Mouse (Mus musculus) layer of hippocampus, postnatal 25 days (tissue): ENCODE data around the gene Tex26. TPM values are rescaled to one million over a fixed set of nuclear protein-coding genes. Genes with fewer than 3 reads are reported as not detected.

Experiments
- DNase-seq, 2 experiments: peaks; one replicate each; pipeline ENCODE4 v3.0.0; 2022; ENCODE audit warnings: mixed read lengths in 2 of 2, low spot score in 1 of 2; ENCODE audit errors: extremely low spot score in 1 of 2
- total RNA-seq, 2 experiments: library from RNA; stranded (reverse); gene quantifications; 2 replicates each; pipeline ENCODE4 v1.2.3; 2021

Gene Tex26
- total RNA-seq = not detected

DNA sequence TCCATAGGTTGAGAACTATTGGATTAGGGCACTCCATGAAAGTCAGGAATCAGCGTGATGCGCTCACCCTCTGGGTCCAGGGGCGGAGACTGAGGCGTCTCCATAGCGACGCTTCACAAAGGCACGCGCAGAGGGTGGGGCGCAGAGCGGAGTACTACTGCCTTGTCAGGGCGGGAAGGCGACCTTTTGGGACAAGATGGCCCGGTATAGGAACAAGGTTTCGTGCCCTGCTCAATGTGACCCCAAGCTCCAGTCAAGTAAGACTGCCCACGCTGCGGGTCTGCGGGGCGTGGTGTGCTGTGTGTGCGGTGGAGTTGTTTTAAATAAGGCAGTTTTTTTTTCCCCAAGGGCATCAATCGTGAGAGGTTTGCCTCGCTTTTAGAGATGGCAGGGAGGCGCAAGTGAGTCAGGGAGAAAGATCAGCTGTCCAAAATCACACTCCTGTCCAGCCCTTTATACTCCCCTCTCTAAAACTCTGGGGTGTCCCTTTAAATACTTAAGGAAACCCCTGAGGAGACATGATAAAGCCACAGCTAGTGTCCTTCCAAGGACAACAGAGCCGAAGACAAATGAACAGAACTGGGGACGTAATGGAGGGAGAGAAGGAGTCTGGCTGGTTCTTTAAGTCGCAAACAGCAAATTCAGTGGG lies at the start of gene Tex26:
Tex26 (plus strand) TSS at position 130 of the 649 bp plus-strand sequence.
- peak; percentile 27 to 29 for DNase-seq

DNA sequence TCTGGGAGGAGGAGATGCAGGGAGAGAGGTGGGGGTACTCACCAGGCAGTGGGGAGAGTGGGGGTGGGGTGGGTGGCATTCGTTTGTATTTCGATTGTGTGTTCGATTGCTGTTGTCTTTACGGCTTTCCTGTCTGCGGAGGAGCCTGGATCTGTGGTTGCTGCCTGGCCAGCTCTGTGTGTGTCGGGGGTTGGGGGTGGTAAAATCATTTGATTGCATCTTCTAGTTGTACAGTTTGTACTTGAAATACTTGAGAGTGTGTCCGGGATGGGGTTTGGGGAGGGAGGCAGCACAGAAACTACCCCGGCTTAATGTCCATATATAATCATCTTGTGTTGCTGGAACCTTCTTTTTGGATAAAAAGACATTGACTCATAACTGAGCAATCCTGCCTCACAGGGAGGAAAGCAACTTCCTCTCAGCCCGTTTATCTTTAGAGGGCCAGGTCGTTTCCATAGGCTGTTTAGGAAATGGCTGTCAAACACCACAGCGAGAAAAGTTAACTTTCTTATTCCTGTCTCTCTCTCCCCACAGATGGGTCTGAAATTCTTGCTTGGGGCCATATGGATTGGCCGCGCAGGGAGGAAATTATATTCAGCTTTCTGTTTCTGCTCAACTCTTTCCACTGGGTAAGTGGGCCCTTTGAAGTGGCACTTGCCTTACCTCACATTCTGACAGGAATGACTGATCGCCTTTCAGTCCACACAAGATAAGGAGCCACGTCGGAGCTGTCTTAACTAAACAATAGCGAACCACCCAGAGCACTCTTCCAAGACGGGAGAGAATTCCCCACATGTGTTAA lies 47.7 kb upstream of the Tex26 start:
- no peak for DNase-seq

DNA sequence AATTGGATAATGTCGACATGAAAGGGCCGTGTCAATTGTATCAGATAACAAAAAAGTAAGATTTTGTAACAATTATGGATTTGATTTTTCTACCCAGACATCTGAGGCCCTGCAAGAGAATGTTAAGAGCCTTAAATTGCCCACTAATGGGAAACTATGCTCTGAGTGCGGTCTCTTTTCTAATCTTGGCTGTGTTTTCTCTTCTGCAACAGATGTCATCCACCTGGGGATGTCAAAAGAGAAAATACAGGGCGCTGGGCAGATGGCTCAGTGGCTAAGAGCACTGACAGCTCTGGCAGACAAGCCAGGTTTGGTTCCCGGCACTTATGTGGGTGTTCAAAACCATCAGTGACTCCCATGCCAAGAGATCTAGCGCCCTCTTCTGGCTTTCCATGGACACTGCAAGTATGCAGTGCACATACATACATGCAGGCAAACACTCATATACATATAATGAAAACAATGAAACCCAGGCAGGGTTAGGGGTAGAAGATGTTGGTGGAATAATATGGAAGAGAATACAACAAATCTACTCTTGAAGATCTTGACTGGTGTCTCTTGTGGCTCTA lies 47.0 kb upstream of the Tex26 start:
- no peak for DNase-seq

DNA sequence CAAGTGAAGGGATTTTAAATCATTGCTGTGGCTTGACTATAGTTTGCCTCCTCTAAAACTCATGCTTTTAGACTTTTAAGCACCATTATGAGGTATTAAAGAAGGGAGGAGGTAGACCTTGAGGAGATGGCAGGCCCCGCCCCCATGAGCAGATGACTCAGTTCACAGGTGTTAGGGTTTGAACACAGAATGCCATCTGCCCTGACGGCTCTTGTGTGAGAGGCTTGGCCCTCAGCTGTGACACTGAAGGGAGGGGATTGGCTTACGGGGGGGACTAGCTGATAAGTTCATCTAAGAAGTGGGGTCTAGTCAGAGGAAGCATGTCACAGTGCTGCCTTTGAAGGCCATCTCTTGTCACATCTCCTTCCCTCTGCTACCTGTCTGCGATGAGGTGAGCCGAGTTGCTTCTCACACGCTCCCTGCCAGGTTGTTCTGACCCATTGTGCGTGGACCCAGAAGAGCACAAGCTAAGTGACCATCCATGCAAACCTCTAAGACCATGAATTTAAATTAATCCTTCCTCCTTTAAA lies 37.9 kb upstream of the Tex26 start:
- DNase-seq = no peak

DNA sequence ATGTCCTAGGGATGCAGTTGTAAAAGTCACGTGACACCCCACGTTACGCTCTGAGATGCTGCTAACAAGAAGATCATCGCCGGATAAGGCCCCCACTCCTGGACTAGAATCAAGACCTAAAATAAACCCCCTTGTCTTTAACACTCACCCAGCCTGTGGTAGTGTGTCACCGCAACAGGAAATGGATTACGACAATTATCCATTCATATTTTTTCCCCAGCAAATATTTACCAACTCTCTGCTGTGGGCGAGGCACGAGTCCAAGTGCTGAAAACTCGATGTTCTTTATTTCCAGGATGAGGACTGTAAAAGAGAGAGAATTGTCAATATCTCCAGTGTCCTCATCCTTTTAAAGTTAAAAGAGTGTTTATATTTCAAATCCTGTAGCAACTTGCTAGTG lies 37.4 kb upstream of the Tex26 start:
- no peak for DNase-seq

DNA sequence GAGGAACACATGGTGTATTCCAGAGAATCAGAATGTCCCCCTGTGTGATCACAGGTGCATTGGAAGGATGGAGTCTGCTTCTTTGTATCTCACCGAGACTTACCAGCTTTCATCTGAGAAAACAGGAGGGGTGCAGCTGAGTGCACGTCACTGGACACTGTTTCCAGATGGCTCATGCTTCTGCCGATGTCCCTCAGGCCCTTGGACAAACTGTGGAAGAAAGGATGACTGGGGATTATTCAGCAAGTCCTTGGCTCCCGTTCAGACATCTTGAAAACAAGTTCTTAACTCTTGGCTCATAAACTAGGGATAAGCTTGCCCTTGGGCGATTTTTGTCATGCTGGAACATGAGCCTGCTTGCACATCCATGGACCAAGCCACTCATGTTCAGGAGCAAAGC lies 36.1 kb upstream of the Tex26 start:
- no peak for DNase-seq

DNA sequence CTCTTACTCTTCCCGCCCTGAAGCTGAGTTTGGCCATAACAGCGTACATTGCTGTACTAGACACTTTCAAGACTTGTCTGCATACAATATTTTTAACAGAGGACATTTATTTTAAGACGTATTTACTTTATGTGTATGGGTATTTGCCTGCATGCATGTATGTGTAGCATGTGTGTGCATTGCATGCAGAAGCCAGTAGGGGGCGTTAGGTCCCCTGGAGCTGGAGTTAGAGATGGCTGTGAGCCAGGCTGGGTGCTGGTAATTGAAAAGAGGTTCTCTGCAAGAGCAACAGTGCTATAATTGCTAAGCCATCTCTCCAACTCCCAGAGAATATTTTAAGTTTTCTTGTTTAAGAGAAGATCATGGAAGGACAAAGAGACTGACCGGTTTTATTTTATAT lies 34.8 kb upstream of the Tex26 start:
- DNase-seq = no peak

DNA sequence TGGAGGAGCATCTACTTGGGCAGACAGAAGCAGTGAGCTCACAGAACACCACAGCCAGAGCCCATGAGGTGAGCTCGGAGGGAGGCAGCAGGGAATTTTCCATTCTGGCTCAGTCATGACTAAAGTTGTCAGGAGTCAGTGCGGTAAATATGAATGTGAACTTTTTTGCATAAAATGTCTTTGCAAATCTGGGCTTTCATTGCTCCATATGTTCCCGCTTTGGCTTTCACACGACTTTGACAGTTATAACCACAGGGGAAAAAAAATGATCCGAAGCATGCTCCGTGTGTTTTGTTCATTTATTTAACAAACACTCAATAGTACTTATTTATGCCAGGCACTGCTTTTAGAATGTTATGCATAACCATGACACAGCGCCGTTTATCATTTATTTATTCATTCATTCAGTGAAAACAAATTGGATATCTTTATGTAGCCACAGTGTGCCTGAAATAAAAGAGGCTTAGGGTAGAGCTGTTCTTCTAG lies 32.6 kb upstream of the Tex26 start:
- DNase-seq = peak in 1 of 2 experiments; percentile 24

DNA sequence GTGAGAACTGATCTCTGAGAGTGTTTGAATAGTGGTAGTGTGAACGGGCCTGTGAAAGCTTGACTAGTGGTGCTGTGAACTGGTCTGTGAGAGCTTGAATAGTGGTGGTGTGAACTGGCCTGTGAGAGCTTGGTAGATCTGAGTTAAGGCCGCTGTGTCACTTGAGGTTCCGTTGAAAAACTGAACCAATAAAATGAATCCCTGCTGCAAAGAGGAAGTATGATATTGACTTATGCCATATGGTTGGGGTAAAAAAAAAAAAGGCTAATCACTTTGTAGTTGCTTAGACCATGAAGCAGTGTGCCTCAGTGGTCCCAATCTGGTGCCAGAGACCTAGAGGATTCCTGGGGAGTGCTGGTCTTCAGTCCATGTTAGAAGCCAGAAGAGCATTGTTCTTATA lies 30.0 kb upstream of the Tex26 start:
- no peak for DNase-seq

DNA sequence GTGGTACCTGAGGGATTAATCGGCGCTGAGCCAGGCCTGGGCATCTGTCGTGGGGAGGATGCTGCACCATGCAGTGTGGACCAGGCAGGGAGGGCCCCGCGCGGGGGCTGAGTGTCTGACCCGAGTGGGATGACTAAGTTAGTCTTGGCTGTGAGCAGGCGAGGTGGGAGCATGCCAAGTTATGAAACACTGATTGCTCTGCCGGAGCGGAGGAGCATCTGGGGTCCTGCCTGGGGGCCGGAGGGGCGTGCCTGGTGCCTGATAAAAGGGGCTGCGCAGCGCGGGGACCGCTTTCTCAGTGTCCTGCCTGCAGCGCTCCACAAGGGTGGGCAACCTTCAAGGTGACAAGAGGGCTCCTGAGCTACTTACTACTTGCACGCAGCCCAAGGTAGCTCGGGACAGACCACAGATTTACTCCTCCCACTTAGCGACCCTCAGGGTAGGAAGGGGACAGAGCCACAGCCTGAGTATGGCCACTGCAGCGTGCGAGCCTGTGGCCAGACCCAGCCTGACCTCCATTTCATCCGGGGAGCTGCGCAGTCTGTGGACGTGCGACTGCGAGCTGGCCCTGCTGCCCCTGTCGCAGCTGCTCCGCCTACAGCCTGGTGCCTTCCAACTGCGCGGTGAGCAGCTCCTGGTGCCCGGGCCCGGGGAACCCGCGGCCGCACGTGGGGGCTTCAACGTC lies 27.8 kb upstream of the Tex26 start, which contains the start of gene Medag:
Medag (plus strand) TSS at position 241 of the 685 bp plus-strand sequence.
- DNase-seq = peak; percentile 18 to 28

DNA sequence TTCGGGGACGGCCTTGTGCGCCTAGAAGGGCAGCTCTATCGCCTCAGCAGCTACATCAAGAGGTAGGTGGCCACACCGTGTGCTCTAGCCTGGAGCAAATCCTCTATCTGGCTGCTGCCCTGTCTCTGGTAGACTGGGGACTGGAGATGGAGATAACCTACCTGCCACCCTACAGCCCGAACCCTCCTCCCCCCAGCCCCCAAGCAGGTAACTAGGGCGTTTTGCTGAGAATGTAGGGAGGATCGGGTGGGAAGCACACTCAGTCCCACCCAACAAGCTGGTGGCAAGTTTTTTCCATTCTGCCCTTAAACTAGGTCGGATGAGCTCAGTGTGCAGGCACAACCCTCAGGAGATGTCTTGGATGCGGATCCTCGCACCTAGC lies 27.3 kb upstream of the Tex26 start:
- DNase-seq = no peak

DNA sequence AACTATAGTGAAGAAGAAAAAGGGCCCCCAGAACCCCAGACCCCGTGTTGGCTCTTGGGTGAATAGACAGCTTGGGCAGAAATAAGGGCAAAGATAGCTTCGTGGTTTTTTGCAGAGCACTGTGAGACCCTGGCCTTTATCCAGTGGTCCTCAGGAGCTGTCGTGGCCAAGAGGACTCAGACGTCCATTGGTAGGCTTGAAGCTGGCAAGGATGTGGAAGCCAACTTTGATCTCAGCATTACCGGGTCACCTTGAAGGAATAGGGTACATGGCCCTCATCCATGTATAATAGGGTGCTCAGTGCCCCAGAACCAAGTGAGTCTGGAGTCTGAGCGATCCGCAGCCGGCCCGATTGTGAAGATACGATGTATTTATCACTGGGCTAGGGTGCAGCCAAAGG lies 26.8 kb upstream of the Tex26 start:
- no peak for DNase-seq

DNA sequence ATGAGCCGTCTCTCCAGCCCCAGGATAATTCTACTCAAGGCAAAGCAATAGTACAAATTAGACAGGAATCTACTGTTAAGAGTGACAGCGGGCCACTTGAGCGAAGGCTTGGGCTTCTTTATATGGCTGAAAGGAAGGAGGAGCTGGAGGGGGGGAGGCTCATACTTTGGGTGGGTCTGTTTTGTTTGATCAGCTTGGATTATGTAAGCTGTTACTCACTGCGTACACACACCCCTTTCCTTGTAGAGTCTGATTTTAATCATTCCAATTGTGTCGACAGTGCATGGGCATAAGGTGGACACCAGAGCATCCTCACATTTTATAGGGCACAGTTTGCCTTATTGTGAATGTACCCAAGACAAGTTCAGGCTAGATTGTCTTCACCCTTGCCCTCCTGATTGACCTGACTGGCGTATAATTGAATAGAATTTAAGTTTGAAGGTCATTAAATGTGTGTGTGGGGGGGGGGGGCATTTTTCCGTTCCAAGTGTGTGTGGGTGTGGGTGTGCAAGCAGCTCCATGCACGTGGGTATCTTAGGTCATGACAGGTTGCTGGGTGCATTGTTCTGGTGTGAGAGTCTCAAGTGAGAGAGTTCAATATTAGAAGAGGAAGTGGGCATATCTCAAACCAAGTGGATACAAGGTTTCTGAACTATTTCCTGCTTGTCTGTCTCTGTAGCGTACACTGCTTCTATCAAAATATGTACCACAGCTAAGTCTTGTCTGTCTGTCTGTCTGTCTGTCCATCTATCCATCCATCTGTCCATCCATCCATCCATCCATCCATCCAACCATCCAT lies 24.9 kb upstream of the Tex26 start:
- no peak for DNase-seq

DNA sequence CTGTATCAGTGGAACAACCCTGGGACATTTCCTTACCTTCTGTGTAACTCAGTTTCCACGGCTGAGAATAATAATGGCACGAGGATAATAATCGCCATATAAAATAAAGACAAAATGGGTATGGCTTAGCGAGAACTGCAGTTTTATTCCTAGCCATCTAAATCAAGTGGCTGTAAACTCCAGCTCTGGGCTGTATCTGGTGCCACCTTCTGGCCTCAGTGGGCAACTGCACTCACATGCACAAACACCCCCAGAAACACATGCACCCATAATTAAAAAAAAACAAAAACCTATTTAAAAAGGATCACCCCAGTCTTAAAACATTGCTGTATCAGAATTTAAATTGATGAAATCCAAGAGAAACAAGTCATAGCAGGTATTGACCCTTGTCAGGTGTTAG lies 22.1 kb upstream of the Tex26 start:
- no peak for DNase-seq

DNA sequence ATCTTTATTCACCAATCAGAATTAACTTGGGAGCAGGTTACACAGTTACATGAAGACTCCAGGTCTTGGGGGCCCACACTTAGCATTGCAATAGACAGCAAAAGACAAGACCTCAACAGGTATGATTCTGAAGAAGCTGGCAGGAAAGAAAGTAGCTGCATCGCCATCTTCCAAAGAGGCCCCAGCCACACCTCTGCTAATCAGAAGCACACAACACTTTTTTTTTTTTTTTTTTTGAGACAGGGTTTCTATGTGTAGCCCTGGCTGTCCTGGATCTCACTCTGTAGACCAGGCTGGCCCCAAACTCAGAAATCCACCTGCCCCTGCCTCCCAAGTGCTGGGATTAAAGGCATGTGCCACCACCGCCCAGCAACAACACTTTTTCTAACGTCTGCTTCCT lies 12.9 kb upstream of the Tex26 start:
- no peak for DNase-seq

DNA sequence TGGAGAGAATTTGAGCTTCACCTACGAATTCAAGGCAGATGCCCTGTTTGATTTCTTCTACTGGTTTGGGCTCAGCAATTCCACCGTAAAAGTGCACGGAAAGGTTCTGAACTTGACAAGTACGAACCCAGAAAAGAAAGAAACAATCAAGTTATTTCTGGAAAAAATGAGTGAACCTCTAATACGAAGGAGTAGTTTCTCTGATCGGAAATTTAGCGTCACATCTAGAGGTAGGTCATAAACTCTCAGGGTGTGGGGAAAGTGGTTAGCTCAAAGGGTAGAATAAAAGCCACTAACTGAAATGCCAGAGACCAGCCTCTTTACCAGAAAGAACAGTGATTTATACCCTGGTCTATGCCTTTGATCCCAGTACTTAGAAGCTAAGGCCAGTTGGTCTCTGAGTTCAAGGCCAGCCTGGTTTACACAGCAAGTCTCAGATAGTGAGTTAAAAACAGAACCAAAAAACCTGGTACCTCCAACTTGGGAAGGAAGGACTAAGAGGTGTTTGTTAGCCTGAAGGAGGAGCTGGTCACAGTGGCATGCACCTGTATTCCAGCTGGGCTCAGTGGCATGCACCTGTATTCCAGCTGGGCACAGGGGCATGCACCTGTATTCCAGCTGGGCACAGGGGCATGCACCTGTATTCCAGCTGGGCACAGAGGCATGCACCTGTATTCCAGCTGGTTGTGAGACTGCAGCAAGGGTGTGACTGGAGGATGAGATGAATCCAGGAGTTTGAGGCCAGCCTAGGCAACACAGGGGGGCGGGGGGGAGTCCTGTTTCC lies 12.0 kb upstream of the Tex26 start:
- no peak for DNase-seq

DNA sequence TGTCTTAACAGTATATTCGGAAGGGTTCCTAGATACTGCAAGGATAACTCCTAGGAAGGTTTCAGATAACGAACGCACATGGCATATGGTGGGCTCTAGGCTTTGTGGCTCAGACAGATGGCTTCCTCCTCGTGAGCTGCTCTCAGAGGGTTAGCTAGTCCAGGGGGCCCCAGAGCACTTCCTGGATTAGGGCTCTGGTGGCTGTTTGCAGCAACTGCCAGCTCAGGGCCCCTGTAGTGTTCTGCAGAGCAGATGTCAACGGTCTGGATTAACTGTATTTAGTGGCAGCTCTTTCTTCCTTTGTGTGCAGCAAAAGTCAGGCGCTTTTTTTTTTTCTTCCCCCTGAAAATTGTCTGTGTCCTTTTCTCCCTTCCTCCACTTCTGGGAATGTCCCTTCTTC lies 11.1 kb upstream of the Tex26 start:
- no peak for DNase-seq

DNA sequence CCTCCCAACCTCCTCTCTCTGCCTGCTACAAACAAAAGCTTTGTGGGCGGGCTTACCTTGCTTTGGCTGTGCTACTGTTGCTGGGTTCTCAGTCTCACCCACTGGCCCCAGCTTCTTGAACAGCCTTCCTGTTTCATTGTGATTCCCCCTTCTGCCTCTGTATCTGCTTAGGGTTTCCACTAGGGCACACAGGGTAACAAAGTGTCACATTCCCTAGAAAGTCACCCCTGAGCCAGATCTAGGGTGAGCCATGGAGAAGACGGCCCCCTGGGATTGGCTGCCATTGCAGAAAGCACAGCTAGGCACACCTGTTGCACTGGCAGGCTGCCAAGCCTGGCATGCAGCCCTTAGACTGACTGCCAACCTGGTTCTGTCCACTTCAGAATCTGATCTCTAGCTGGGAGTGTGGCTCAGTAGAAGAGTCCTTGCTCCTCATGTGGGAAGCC lies 10.6 kb upstream of the Tex26 start:
- peak in 1 of 2 experiments; percentile 40 for DNase-seq

DNA sequence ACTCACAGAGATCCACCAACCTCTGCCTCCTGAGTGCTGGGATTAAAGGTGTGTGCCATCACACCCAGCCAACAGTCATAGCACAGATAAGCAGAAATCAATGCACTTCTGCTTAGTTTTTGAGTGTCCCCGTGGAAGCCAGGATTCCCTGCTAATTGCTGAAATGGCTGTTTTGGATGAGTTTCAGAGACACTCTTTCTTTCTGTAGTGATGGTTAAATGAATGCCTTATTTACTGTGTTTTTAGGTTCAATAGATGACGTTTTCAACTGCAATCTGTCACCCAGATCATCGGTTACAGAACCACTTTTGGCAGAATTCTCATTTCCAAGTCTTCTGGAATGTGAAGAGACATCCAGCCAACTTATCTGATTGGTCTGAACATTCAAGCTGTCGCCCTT lies 9.9 kb upstream of the Tex26 start:
- no peak for DNase-seq
